Mouse (Mus musculus) right cerebral cortex, postnatal 4 days (tissue): Measurements from ENCODE around the gene Sufu.

ENCODE experiments used
- DNase-seq: peaks from one replicate; pipeline ENCODE4 v3.0.0-alpha.2; 2022

The Sufu gene

GRCm38 (mm10) chr19:46500581-46501341 lies 104.1 kb downstream of the Sufu start:
- peak; percentile 69 for DNase-seq

DNA sequence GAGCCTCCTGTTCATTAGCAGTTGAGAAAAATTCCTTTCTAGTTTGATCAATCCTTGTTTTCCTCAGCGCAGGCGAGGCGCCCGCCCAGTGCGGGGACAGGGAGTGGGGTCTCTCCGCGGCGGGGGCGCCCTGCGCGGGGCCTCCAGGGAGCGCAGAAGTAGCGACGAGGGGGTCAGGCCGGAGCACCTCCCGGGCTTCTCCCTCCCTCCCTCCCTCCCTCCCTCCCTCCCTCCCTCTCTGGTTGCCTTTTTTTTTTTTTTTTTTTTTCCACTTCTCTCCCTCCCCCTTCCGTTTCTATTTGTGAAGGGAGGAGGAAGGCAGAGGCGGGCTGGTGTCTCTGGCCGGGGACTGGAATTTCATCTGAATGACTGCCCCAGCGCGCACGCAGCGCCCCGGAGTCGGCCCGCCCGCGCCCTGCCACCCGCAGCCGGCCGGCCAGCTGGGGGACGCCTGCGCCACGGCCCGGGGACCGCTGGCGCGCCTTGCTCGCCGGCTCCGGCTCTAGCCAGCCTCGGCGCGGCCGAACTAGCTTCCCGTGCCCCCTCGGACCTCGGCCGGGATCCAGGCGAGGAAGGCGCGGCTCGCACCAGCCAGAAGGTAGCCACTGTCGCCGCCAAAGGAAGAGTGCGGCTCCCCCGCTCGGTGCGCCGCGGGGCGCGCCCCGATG lies 104.8 kb downstream of the Sufu start, which contains the start of gene Trim8:
TSS of gene Trim8 (plus strand) at position 302 of the 668 bp plus-strand sequence.
- peak; percentile 72 for DNase-seq

DNA sequence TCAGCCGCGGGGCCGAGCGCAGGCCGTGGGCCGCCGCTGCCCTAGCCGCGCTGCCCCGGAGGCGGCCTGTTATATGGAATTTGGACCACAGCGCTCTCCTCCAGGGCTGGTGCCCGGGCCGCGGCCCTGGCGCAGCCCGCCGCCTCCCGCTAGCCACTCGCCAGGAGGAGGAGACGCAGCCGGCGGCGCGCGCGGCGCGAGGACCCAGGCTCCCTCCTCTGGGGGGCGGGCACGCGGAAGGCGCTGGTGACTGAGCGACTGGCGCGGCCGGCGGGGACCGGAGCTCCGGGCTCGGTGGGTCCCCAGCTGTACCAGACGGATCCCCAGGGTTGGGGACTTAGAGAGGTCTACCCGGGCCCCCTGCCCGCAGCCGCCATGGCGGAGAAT lies 105.4 kb downstream of the Sufu start:
- DNase-seq = peak; percentile 74

DNA sequence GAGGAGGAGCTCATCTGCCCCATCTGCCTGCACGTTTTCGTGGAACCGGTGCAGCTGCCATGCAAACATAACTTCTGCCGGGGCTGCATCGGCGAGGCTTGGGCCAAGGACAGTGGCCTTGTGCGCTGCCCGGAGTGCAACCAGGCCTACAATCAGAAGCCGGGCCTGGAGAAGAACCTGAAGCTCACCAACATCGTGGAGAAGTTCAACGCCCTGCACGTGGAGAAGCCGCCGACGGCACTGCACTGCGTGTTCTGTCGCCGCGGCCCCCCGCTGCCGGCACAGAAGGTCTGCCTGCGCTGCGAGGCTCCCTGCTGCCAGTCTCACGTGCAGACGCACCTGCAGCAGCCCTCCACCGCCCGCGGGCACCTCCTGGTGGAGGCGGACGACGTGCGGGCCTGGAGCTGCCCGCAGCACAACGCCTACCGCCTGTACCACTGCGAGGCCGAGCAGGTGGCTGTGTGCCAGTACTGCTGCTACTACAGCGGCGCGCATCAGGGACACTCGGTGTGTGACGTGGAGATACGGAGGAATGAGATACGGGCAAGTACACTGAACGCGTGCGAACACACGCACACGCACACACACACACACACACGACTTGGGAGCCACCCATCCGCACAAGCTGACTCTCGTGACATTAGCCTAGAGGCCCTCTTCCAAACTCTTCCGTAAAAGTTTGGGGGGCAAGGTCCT lies 105.9 kb downstream of the Sufu start:
- DNase-seq = peak; percentile 83

DNA sequence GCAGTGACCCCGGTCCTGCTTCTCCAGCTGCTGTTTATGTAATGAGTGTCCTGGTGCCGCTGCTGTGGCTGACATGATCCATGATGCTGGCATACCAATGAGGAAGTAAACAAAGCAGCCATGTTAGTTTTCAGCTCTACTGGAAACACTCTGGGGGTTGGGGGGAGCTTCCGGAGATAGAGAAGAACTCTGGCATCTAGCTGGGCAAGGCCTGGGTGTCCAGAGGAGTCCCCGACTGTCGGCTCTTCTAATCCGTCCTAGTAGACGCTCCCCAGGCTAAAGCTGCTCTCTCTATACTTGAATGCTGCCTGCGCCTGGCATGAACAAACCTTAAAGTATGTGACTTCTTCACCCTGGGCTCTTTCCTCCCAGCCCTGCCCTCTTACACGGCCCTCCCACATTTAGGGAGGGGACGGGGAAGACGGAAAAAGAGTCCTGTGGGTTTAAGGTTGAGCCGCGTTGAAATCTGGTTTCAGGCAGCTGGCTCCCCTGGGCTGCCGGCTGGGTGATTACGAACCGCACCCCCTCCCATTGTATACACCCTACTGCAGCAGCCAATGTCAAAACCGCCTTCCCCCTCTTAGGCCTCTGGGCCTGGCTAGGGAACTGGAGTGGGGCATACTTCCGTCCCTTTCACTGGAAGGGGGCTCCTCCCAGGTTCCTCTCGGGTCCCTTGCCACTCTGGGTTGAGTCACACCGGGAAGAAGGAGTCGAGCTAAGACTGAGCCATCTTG lies 106.8 kb downstream of the Sufu start:
- DNase-seq = no peak

- no peak for DNase-seq
Observed at GRCm38 (mm10) chr19:46504085-46504552, 107.4 kb downstream of the Sufu start.

DNA sequence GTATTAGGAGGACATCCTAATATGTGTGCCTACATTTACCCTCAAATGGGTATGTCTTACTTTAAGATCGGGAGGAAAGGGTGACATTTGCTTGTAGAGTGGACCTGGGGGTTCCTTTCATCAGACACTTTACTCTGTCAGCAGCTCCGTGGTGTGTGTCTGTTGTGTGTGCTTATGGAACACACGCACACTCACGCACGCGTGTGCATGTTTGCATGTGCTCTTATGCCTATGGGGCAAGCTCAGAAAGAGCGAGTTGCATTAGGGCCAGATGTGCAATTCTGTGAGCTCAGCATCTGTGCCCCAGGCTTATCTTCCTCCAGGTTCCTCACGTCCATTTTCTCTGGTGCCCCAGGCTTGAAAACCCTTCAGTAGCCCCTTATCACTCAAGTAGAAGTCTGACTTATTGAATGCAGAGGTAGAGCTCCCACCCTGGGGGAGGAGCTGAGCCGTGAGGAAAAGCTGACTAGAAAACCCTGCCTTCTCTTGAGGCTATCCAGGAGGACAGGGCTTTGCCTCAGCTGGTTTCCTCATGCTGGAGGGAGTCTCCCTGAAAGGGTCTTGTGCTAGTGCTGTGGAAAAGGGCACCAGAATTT lies 108.2 kb downstream of the Sufu start:
- no peak for DNase-seq

DNA sequence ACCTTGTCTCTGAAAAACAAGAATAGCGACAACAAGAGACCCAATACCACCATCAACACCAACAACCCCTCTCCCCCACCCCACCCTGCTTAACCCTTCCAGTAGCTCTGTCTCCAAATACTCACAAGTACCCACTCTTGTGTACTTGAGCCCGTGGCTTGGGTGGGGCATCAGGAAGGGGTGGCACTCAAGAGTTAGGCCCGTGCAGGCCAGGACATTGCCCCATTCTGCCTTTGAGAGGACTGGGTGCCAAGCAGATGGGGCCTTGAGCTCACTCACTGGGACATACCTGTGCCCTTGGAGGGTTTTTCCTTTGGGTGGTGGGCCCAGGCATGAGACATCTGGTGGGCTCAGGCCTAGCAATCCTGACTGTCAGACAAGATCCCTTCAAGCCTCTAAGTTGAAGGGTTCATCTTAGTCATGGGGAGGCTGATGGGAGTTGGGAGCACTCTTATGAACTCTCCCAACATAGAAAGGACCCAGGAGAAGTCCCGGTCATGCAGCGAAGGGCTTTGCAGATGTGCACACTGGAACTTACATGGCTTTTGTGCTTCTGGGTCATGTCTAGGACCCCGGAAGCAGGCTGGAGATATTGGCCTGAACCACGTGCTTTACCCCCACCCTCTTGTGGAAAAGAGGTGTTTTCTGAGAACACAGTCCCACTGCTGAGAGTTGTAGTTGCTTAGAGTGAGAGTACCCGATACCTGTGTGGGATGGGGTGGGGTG lies 109.1 kb downstream of the Sufu start:
- no peak for DNase-seq

GRCm38 (mm10) chr19:46506372-46506717 lies 109.6 kb downstream of the Sufu start:
- DNase-seq = no peak

- no peak for DNase-seq
Observed at GRCm38 (mm10) chr19:46507181-46507581, 110.5 kb downstream of the Sufu start.

DNA sequence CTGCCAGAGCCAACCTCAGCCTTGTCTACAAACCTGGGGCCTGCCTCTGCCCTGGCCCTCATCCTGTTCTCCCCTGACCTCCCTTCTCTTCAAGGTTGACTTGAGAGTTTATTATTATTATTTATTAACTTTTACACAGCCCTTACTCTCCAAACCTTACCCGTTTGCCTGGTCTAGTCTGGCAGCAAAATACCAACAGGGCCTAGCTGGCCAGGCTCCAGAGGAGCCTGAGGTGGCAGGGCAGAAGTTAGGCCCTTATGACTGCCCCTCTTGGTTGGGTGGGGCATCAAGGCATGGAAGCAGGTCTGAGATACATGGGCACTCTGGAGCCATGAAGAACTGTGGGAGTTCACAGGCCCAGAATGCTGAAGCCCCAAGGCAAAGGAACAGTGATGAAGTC lies 111.1 kb downstream of the Sufu start:
- DNase-seq = no peak

DNA sequence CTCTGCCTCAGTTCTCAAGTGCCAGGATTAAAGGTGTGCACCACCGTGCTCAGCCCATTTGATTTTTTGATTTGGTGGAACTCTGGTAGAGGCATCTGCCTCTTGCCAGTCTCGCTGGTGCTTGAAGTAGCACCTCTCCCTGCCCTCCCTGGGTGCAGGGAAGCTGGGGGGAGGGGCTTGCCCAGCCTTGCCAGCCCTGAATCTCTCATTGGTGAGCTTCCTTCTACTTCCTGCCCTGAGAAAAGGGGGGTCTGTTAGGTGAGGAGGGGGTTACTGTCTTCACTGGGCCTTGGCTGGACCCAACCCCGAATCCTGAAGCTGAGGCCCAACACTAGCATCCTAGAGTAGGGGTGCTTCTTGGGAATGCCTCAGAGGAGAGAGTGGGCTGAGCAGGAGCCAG lies 112.0 kb downstream of the Sufu start:
- DNase-seq = no peak

GRCm38 (mm10) chr19:46509202-46509601 lies 112.5 kb downstream of the Sufu start:
- DNase-seq = no peak

DNA sequence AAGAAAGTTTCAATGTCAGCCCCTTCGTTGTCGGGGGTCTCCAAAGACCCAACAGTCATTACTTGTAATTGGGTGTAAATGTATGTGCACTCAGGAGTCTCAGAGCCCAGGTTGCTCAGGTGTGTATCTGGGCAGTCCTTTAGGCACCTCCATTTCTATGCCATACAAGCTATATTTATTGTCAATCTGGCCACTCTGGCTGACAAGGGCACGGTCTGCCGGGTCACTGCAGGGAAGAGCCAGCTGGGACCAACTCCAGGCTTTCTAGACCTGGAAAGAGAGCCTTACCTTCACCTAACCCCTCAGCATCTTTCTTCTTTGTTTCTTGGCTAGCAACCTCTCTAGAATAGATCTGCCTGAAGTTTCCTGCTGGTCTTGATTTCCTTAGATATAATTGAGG lies 113.0 kb downstream of the Sufu start:
- no peak for DNase-seq

DNA sequence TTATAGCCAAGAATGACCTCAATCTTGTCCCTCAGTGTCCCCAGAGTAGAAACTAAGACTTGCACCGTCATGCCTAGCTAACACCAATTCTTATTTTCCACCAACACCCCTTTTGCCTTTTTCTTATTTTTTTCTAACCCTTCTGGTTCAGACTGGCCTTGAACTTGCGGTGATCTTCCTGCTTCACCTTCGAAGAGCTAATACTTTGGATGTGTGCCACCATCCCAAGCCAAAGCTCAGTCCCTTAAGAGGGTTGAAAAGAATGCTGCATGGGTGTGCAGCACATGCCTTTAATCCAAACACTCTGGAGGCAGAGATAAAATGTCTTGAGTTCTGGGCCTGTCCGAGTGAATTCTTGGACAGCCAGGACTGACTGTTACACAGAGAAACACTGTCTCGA lies 113.7 kb downstream of the Sufu start:
- no peak for DNase-seq

DNA sequence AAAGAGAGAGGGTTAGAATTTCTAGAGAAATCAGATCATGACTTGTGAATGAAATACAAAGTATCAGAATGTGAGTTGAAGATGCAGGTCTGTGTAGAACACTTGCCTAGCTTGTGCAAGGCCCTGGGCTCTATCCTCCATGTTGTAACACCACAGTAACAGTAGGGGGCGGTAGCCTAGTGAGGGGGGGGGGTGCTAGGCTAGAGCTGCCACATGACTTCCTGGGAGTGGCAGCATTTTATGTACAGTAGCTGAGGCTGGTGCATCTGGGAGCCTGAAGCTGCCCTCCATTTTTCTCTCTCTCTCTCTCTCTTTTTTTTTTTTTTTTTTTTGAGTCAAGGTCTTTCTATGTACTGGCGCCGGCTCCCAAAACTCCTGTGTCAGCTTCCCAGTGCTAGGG lies 114.1 kb downstream of the Sufu start:
- DNase-seq = no peak

DNA sequence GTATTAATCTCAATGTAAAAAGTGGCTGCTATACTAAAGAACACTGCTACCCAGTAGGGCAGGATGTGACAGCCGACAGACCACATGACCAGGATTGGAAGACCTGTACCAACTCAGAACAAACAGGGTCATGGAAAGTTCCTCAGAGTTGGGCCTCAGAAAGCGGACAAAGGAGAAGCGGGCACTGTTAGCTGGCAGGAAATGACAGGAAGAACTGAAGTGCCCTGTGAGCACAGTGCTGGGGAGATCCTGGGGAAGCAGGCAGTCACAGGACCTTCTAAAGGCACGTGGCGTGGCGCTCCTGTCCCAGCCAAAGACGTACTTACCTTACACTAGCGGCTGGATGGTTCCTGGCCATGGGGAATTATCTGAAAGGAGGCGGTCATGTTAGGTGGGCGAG lies 114.6 kb downstream of the Sufu start:
- DNase-seq = no peak

- no peak for DNase-seq
Observed at GRCm38 (mm10) chr19:46514387-46514786, 117.7 kb downstream of the Sufu start.

DNA sequence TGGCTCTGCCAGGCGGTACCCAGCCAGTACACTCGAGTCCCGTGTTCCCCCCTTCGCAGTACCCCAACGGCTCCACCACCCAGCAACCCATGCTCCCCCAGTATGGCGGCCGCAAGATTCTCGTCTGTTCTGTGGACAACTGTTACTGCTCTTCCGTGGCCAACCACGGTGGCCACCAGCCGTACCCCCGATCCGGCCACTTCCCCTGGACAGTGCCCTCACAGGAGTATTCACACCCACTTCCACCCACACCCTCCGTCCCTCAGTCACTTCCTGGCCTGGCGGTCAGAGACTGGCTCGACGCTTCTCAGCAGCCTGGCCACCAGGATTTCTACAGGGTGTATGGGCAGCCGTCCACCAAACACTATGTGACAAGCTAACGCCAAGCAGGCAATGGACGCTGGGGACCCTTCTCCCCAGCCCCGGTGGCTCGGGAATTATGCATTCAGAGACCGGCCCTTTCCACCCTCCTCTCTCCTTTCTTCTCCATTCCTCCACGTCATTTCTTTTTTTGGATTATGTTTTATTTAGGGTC lies 118.7 kb downstream of the Sufu start:
- no peak for DNase-seq

DNA sequence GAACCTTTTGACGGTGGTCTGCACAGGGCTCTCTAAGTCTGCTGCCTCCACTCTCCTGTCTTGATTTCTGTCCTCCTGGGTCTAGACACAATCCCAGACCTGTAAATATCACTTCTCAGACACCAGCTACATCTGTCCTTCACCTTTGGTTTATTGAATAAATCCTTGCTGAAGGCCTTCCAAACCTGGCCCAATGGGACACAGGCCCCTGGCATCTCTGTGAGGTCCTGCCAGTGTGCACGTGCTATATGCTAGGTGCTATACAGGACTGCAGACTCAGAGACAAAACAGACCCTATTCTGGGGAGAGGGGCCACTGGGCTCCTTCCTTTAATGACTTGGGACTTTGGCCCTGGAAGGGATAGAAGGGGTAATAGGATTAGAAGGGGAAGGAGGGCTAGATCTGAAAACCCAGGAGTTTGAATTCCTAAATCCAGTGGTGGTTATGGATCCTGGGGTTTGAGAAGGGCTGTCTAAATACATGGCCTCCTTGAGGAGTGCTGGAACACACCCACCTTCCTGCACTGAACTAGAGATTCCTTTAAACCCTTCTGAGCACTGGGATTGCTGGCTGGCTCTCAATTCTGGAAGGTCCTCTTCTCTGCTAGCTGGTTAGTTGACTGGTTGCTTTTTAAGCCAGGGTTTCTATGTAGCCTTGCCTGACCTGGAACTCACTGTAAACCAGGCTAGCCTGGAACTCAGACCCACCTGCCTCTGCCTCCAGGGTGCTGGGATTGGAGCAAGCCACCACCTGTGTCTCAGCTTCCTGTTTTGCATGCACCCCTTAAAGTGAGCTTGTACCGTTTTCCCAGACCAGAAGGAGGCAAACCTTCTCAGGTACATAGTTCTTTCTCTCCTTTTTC lies 120.2 kb downstream of the Sufu start:
- no peak for DNase-seq
